Mouse (Mus musculus) lung, postnatal 0 days (tissue): ENCODE results near the gene Dph5.

Source experiments
- CTCF ChIP-seq: IDR thresholded peaks from 2 replicates; pipeline ENCODE4 v1.5.1; 2016; ENCODE audit warnings: antibody characterized with exemption, mild to moderate bottlenecking
- EP300 ChIP-seq: IDR thresholded peaks from 2 replicates; pipeline ENCODE4 v1.6.1; 2016; ENCODE audit warnings: antibody characterized with exemption, mild to moderate bottlenecking, control low read depth

GRCm38 (mm10) chr3:115867150-115867549 is 20.5 kb upstream of the Dph5 start:
- TF ChIP-seq CTCF (no peak), EP300 (no peak)
